Mouse (Mus musculus): ENCODE data around the gene Sac3d1.

- TF ChIP-seq CTCF (IDR thresholded peaks at IDR 0.05; ENCODE audit: low read depth, low read length) (no peak), POLR2A (IDR thresholded peaks at IDR 0.05; ENCODE audit: extremely low read depth, insufficient read depth, low read length) (no peak)
Measured at GRCm38 (mm10) chr19:6066571-6066970, 51.9 kb downstream of the Sac3d1 start.
